Mouse (Mus musculus) stomach, postnatal 0 days (tissue): ENCODE data around the gene Psd. TPM values are rescaled to one million over a fixed set of nuclear protein-coding genes. Genes with fewer than 3 reads are reported as not detected.
A peak's percentile ranks its signal among the peaks of the same experiment; 100 is the strongest.

ENCODE experiments used
- ATAC-seq: fragments of 200-750 bp; cut with Nextera tagmentation; 2 replicates; pipeline ENCODE4 v1.8.0; 2017; ENCODE audit not compliant: low FRiP score, low TSS enrichment
- DNase-seq: peaks from one replicate; pipeline ENCODE4 v3.0.0-alpha.2; 2016; ENCODE audit warnings: low spot score
- H3K27ac ChIP-seq: fragments of 300-500 bp; sonication (generic); replicated peaks from 2 replicates; pipeline ENCODE4 v1.5.1; 2014; ENCODE audit warnings: mild to moderate bottlenecking, control low read depth
- H3K27me3 ChIP-seq: fragments of 300-500 bp; sonication (generic); 2 replicates; pipeline ENCODE4 v1.6.1; 2014; ENCODE audit warnings: low read length; ENCODE audit not compliant: control insufficient read depth, insufficient read depth
- H3K36me3 ChIP-seq: fragments of 300-500 bp; sonication (generic); 2 replicates; pipeline ENCODE4 v1.6.1; 2014; ENCODE audit warnings: low read length, mixed read lengths; ENCODE audit not compliant: control insufficient read depth, insufficient read depth
- H3K4me1 ChIP-seq: fragments of 300-500 bp; sonication (generic); replicated peaks from 2 replicates; pipeline ENCODE4 v1.6.1; 2014; ENCODE audit warnings: antibody characterized with exemption; ENCODE audit not compliant: control insufficient read depth, insufficient read depth
- H3K4me2 ChIP-seq: fragments of 300-500 bp; sonication (generic); replicated peaks from 2 replicates; pipeline ENCODE4 v1.6.1; 2014; ENCODE audit warnings: low read depth, mild to moderate bottlenecking, control low read depth, moderate library complexity
- H3K4me3 ChIP-seq: fragments of 300-500 bp; sonication (generic); 2 replicates; pipeline ENCODE4 v1.5.1; 2014; ENCODE audit warnings: low read depth, low read length, control low read depth
- H3K9ac ChIP-seq: fragments of 300-500 bp; sonication (generic); 2 replicates; pipeline ENCODE4 v1.6.1; 2014; ENCODE audit warnings: mild to moderate bottlenecking, low read length, control low read depth, mixed read lengths
- H3K9me3 ChIP-seq: fragments of 300-500 bp; sonication (generic); 2 replicates; pipeline ENCODE4 v1.6.1; 2016; ENCODE audit warnings: low read length; ENCODE audit not compliant: control insufficient read depth
- CTCF ChIP-seq: IDR thresholded peaks from 2 replicates; pipeline ENCODE4 v1.5.1; 2016; ENCODE audit warnings: antibody characterized with exemption, low read depth, mild to moderate bottlenecking, moderate library complexity
- EP300 ChIP-seq: optimal IDR thresholded peaks from 2 replicates; pipeline ENCODE3; 2016; ENCODE audit warnings: antibody characterized with exemption
- WGBS: fragments of 180-500 bp; shearing (Covaris S2); extraction: QIAGEN DNeasy Blood & Tissue Kit; methylation state at CpG from one replicate; pipeline ENCODE4 v1.1.7; 2014; 5-methylcytosine and 5-hydroxymethylcytosine counted together
- microRNA counts: library from miRNA; unstranded; fragments of <30 nt; microRNA quantifications from one replicate; lab custom pipeline; 2015
- microRNA-seq: library from miRNA; unstranded; fragments of <30 nt; microRNA quantifications from one replicate; pipeline ENCODE4, GENCODE M21; 2016
- polyA plus RNA-seq: library from polyadenylated mRNA; unstranded; fragments of >200 nt; fragmentation: Nextera tagmentation; extraction: Ambion mirVana; gene quantifications from 2 replicates; pipeline ENCODE4 v1.2.1, GENCODE M21; 2015

The Psd gene
- polyA plus RNA-seq, 1 experiment from 2014 or later: 44.9 TPM

GRCm38 (mm10) chr19:46282081-46282849 lies 44.7 kb downstream of the Psd start:
- Histone ChIP-seq H3K9ac (no peak overlapping the region), H3K27me3 (no peaks in the 10 kb centered on the region), H3K9me3 (no peaks in the 10 kb centered on the region), H3K36me3 (peaks cover 41% of the 10 kb centered on the region), H3K27ac (no peak overlapping the region), H3K4me3 (no peak overlapping the region), H3K4me1 (no peaks in the 10 kb centered on the region), H3K4me2 (no peak overlapping the region)
- no peak for DNase-seq
- 95% methylated on average over 11 of the region's 11 CpGs for WGBS
- TF ChIP-seq CTCF (peak; percentile 45), EP300 (no peak)
- no peak for ATAC-seq

GRCm38 (mm10) chr19:46275307-46275706 lies 51.6 kb downstream of the Psd start:
- H3K9me3 ChIP-seq: no peaks in the 10 kb centered on the region
- TF ChIP-seq EP300 (no peak), CTCF (peak; percentile 67)
- DNase-seq (peak; percentile 32), ATAC-seq (no peak)
- no peak overlapping the region for H3K4me2 ChIP-seq
- H3K9ac ChIP-seq: no peak overlapping the region
- H3K4me1 ChIP-seq: no peaks in the 10 kb centered on the region
- H3K27ac ChIP-seq: no peak overlapping the region
- H3K27me3 ChIP-seq: no peaks in the 10 kb centered on the region
- no peak overlapping the region for H3K4me3 ChIP-seq
- peaks cover 28% of the 10 kb centered on the region for H3K36me3 ChIP-seq

GRCm38 (mm10) chr19:46264762-46265161 lies 62.2 kb downstream of the Psd start:
- WGBS: 91% methylated on average over 7 of the region's 7 CpGs
- Histone ChIP-seq H3K4me1 (no peaks in the 10 kb centered on the region), H3K27ac (no peak overlapping the region), H3K9me3 (no peaks in the 10 kb centered on the region), H3K27me3 (no peaks in the 10 kb centered on the region), H3K36me3 (peaks cover 51% of the 10 kb centered on the region), H3K4me3 (no peak overlapping the region), H3K9ac (no peak overlapping the region), H3K4me2 (no peak overlapping the region)
- no peak for TF ChIP-seq EP300
- no peak for TF ChIP-seq CTCF
- DNase-seq: no peak
- no peak for ATAC-seq

MicroRNAs encoded within 50 kb of the gene (microRNA counts, 519-probe panel; counts per million panel counts)
- microRNA mmu-miR-146b (lab: Ali Mortazavi, UCI): 4,334 counts per million, percentile 39 among the panel's probes with 10 or more counts

Small RNA genes within 50 kb of the gene (microRNA-seq; reads per million reads assigned to microRNA genes)
- gene Mir146b: 1.6 reads per million

Other genes starting within 250 kb of the Psd start
- gene Elovl3, start 195.3 kb downstream of the Psd start, polyA plus RNA-seq: 0.05 TPM in 1 of 2 replicates, not detected in the other
- gene Pitx3, start 178.8 kb downstream of the Psd start, polyA plus RNA-seq: 0.13 and 0.22 TPM in 2 replicates
- gene Gbf1, start 174.6 kb downstream of the Psd start, polyA plus RNA-seq: 21.2 and 29.0 TPM in 2 replicates
- gene Nfkb2, start 22.8 kb downstream of the Psd start, polyA plus RNA-seq: 11.4 and 11.6 TPM in 2 replicates
- 13.2 and 14.8 TPM in 2 replicates for gene Fbxl15, start 1.0 kb upstream of the Psd start, polyA plus RNA-seq
- 75.3 and 77.5 TPM in 2 replicates for gene Cuedc2, start 11.5 kb upstream of the Psd start, polyA plus RNA-seq
- gene Mfsd13a, start 14.0 kb upstream of the Psd start, polyA plus RNA-seq: 5.3 and 7.7 TPM in 2 replicates
- gene 2310034G01Rik, start 23.1 kb upstream of the Psd start, polyA plus RNA-seq: 1.6 and 1.7 TPM in 2 replicates
- gene Actr1a, start 68.6 kb upstream of the Psd start, polyA plus RNA-seq: 90.1 and 94.7 TPM in 2 replicates
- 9.5 and 9.9 TPM in 2 replicates for gene Sufu, start 69.7 kb upstream of the Psd start, polyA plus RNA-seq
- 15.1 and 16.4 TPM in 2 replicates for gene Trim8, start 174.5 kb upstream of the Psd start, polyA plus RNA-seq
- 39.6 and 41.6 TPM in 2 replicates for gene Arl3, start 246.0 kb upstream of the Psd start, polyA plus RNA-seq
- gene Sfxn2, start 246.2 kb upstream of the Psd start, polyA plus RNA-seq: 9.4 and 10.0 TPM in 2 replicates